Mouse (Mus musculus) brain, adult 2 months (tissue): ENCODE measurements around the gene Crx.

Source experiments
- DNase-seq: peaks from one replicate; pipeline ENCODE4 v3.0.0; 2011; ENCODE audit warnings: low read depth, low spot score

Crx gene

GRCm38 (mm10) chr7:15864104-15864503 is 15.7 kb downstream of the Crx start:
- DNase-seq = no peak

GRCm38 (mm10) chr7:15859657-15860056 is 20.1 kb downstream of the Crx start:
- peak; percentile 5 for DNase-seq

- no peak for DNase-seq
Observed at GRCm38 (mm10) chr7:15839578-15839977, 40.2 kb downstream of the Crx start, which contains the start of gene Obox6. TSS of gene Obox6 (minus strand) at chr7:15839678.
